Mouse (Mus musculus): ENCODE data around the gene Chmp3. TPM values are rescaled to one million over a fixed set of nuclear protein-coding genes. Genes with fewer than 3 reads are reported as not detected.

Gene Chmp3
- polyA plus RNA-seq, 1 experiment from 2014 or later, result 62.2 TPM

Other genes starting within 250 kb of the Chmp3 start
- gene Smyd1, start 221.6 kb upstream of the Chmp3 start, polyA plus RNA-seq (2014; fragmentation: Nextera tagmentation; extraction: Ambion mirVana), result 136 and 164 TPM in 2 replicates
- gene Cd8b1, start 221.0 kb upstream of the Chmp3 start, polyA plus RNA-seq (2014; fragmentation: Nextera tagmentation; extraction: Ambion mirVana), result not detected in 2 replicates
- 0.04 TPM in 1 of 2 replicates, not detected in the other for gene Cd8a, start 170.4 kb upstream of the Chmp3 start, polyA plus RNA-seq (2014; fragmentation: Nextera tagmentation; extraction: Ambion mirVana)
- gene Rmnd5a, start 103.2 kb upstream of the Chmp3 start, polyA plus RNA-seq (2014; fragmentation: Nextera tagmentation; extraction: Ambion mirVana), result 6.2 and 10.0 TPM in 2 replicates
- gene Rnf103, start 49.9 kb upstream of the Chmp3 start, polyA plus RNA-seq (2014; fragmentation: Nextera tagmentation; extraction: Ambion mirVana), result 13.5 and 14.3 TPM in 2 replicates
- gene Kdm3a, start 89.2 kb downstream of the Chmp3 start, polyA plus RNA-seq (2014; fragmentation: Nextera tagmentation; extraction: Ambion mirVana), result 32.4 and 35.1 TPM in 2 replicates
- gene Reep1, start 163.8 kb downstream of the Chmp3 start, polyA plus RNA-seq (2014; fragmentation: Nextera tagmentation; extraction: Ambion mirVana), result 20.8 and 25.0 TPM in 2 replicates